Mouse (Mus musculus): ENCODE results near the gene Cyp2u1.

DNA sequence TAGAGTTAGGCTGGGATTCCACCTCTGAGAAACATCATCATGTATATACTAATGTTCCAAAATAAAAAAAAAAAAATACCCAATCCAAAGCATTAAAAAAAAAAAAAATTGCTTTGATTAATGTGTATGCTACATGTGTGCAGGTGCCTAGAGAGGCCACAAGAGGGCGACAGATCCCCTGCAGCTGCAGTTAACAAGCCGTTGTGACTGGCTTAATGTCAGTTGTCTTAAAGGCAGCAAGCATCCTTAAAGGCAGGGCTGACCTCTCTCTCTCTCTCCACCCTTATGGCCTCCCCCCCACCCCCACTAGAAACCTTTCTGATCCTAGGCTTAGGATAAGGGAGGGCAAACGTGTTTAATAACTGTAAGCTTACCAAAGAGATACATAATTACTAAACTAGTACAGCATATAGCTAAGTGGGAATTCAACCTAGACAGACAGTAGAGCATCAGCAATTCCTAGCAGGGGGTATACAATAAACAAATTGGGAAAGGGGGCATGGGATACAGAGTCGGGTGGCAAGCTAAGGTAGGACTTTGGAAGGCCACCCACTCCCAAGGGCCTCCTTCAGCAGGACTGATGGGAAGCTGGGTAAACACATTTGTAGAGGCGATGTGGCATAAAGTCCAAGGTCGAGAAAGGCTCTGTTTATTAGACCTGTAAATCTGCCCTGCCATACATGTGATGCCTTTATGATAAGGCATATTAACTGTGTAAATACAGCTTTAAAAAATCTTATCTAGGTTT is 45.0 kb upstream of the Cyp2u1 start:
- TF ChIP-seq EP300 (optimal IDR thresholded peaks at IDR 0.05), result no peak
- peak; percentile 89 for TF ChIP-seq CTCF (IDR thresholded peaks at IDR 0.05; ENCODE audit: low read depth)

All from stomach, postnatal 0 days (tissue).